Mouse (Mus musculus): Measurements from ENCODE around the gene Olfr201.
"Not testable (repeated sequence)": the region's sequence is repeated elsewhere in the genome, so short reads cannot be mapped to it uniquely, and the experiment has no call there.

Olfr201 gene

GRCm38 (mm10) chr16:59272532-59272931 lies at the start of gene Olfr201:
Olfr201 (minus strand) TSS chr16:59272632.
- DNase-seq, result not testable (repeated sequence)

GRCm38 (mm10) chr16:59318148-59318547 lies 45.7 kb upstream of the Olfr201 start, which contains the start of gene Olfr204:
Olfr204 (minus strand) TSS chr16:59318248.
- DNase-seq, result no peak

- DNase-seq, result no peak
Measured at GRCm38 (mm10) chr16:59298581-59298980, 26.1 kb upstream of the Olfr201 start, which contains the start of gene Olfr203. Olfr203 (plus strand) TSS chr16:59298881.

GRCm38 (mm10) chr16:59287576-59287975 lies 15.1 kb upstream of the Olfr201 start:
- DNase-seq, result not testable (repeated sequence)

- DNase-seq, result no peak
Measured at GRCm38 (mm10) chr16:59286693-59287092, 14.3 kb upstream of the Olfr201 start, which contains the start of gene Olfr202. Olfr202 (minus strand) TSS chr16:59286793.

GRCm38 (mm10) chr16:59283476-59283875 lies 11.0 kb upstream of the Olfr201 start:
- no peak for DNase-seq

- no peak for DNase-seq
Measured at GRCm38 (mm10) chr16:59280542-59280941, 8.1 kb upstream of the Olfr201 start.

- not testable (repeated sequence) for DNase-seq
Measured at GRCm38 (mm10) chr16:59269097-59269496, 3.3 kb downstream of the Olfr201 start.

GRCm38 (mm10) chr16:59249684-59250083 lies 22.7 kb downstream of the Olfr201 start:
- no peak for DNase-seq

- DNase-seq, result not testable (repeated sequence)
Measured at GRCm38 (mm10) chr16:59219667-59220066, 52.8 kb downstream of the Olfr201 start, which contains the start of gene Olfr199. Olfr199 (minus strand) TSS chr16:59219767.

- not testable (repeated sequence) for DNase-seq
Measured at GRCm38 (mm10) chr16:59217861-59218260, 54.6 kb downstream of the Olfr201 start.
